Mouse (Mus musculus) retina, postnatal 1 day (tissue): ENCODE data around the gene Gba2.
"Not testable (repeated sequence)": the region's sequence is repeated elsewhere in the genome, so short reads cannot be mapped to it uniquely, and the experiment has no call there.

Experiments
- DNase-seq: peaks from one replicate; pipeline ENCODE4 v3.0.0-alpha.2; 2012

The Gba2 gene

DNA sequence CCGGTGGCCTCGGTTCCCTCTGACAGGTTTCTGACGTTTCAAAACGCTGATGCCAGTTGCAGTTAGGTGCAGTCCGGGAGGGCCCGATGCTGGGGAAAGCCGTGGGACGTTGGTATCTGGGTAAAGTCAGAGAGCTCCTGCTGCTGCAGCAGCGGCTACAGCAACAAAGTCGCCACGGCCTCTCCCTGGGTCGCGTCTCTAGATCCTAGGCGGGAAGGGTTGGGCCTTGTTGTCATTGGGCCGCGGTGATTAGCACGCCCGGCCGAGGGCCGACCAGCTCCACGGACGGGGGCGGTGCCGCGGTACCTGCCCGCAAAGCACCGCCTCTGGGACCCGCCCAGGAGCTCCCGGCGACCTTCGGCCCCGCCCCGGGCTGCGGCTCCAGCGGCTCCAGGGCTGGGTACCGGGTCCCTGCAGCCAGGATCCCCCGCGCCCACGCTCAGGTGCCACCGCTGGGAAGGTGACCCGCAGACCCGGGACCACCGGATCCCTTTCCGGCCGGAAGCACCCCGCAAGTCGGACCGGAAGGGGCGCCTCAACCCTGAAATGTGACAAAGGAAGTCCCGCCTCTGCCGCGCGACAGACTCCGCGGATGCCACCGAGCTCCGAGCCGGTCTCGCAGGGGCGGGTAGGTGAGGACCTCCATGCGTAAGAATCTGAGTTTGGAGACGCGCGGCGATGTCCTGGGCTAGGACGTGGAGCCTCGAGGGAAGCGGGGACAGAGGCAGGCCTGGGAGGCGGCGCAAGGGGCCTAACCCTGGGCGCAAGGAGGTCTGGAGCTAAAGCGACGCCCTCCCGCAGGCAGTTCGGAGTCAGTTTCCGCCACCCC, at the start of gene Gba2, which contains the start of gene Rgp1:
Gene Gba2, minus strand, starts transcription at position 498 of the 829 bp plus-strand sequence.
Gene Rgp1, plus strand, starts transcription at position 340 of the 829 bp plus-strand sequence.
- DNase-seq: peak; percentile 89

DNA sequence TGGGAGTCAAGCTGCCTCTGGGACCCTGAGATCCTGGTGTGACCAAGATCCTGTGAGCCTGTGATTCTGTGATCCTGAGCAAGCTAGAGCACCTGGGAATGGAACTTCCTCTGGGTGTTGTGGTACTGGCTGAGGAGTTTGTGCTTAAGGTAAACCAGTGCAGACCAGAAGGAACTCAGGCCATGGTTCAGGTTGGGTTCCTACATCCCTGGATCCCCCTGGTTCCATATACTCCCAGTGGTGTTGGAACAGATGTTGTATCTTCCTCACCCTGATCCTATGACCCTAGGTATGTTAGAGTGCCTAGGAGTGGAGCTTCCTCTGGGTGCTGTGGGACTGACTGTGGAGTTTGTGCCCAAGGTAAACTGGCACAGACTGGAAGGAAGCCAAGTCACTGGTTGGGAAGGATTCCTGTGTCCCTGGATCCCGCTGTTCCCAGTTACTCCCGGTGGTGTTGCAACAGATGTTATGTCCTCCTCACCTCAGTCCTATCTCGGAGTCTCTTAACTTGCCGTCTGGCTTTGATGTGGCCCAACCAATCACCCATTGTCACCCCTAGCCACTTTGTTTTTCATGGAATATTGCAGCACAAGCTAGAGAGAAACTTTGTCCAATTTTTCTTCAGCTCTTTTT, 41.6 kb upstream of the Gba2 start:
- DNase-seq: no peak

DNA sequence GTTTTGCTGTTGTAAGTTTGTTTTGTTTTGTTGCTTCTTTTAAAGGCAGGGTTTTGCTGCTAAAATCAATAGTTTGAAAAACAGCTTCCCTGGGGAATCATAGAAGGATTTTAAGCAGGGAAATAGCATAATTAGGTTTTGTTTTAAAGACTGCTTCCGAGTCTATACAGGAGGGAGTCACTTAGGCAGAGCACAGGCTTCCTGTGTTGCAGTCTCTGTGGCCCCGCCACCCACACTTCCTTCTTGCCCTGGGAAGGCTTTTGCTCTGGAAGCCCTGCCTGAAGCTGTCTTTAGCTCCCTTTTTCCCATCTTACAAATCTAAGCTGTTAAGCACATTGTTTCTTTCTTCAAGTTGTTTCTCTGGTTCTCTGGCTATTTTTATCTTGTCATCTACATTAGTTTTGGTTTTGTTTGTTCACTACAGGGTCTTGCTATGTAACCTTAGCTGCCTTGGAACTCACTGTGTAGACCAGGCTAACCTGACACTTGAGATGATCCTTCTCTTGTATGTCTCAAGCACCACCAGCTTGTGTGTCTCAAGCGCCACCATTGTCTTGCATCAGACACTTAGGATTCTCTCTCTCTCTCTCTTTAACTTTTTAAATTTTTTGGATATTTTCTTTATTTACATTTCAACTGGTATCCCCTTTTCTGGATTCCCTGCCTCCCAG, 34.5 kb upstream of the Gba2 start:
- no peak for DNase-seq

DNA sequence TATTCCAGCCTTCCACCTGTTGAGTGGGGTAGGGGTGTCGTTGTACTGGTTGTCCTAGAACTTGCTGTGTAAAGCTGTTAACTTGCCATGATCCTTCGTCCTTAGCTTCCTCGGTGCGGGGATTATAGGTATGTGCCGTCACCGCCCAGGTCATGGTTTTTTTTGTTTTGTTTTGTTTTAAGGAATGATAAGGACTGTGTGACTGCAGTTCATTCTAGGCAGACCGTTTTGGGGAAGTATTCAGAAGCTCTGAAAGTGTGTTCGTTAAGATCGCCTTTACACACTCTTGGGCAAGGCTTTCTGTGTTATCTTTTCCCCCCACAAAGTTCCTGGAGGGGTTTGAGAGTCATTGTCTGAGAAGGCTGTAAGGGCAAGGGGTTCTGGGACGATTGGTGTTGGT, 33.9 kb upstream of the Gba2 start:
- DNase-seq: no peak

DNA sequence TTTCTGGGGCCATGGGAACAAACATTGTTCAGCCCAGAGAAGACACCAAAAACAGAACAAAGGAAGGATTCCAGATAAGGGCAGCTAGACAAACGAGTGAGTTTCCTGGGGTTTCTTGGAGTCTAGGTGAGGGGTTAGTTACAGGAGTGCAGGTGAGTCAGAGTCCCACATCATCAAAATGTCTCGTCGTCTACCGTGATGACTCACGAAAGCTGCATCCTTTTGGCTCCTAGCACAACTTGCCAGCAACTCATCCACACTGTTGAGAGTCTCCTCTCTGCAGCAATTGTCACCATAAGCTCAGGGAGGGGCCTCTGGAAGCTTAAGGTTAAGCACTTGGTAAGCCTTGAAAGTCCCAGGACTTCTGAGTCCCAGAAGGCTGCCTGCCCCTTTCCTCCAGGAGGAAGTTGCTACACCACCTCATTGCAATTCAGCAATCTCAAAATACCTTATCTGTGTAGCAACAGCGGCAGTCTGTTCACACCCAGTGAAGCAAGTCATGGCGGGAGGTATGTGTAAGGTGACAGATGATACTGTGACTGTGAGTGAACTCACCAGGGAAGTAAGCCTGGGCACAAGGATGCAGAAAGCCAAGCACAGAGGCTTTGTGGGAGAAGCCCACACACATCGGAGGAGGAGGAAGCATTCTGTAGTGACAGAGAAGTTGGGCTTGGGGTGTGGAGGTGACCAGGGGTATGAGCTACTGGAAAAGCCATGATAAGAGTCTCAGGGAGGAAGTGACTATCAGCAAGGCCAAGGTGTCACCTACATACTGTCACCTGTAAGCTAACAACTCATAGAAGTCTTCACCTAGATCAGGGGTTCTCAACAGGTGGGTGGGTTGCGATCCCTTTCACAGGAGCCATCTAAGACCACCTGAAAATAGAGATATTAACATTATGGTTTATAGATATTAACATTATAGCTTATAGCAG, 26.3 kb upstream of the Gba2 start:
- DNase-seq: no peak

DNA sequence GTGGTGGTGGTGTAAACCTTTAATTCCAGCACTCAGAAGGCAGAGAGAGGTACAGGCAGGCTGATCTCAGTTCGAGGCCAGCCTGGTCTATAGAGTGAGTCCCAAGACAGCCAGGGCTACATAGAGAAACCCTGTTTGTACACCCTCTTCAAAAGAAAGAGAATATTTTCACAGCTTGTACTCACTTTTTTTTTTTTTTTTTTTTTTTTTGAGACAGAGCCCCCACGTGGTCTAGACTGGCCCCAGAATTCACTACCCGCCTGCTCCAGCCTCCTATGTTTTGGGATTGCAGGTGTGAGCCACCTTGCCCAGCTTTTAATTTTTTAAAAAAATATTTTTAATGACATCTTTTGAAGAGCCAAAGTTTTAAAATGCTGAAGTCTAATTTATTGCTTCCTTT, 25.4 kb upstream of the Gba2 start:
- no peak for DNase-seq

DNA sequence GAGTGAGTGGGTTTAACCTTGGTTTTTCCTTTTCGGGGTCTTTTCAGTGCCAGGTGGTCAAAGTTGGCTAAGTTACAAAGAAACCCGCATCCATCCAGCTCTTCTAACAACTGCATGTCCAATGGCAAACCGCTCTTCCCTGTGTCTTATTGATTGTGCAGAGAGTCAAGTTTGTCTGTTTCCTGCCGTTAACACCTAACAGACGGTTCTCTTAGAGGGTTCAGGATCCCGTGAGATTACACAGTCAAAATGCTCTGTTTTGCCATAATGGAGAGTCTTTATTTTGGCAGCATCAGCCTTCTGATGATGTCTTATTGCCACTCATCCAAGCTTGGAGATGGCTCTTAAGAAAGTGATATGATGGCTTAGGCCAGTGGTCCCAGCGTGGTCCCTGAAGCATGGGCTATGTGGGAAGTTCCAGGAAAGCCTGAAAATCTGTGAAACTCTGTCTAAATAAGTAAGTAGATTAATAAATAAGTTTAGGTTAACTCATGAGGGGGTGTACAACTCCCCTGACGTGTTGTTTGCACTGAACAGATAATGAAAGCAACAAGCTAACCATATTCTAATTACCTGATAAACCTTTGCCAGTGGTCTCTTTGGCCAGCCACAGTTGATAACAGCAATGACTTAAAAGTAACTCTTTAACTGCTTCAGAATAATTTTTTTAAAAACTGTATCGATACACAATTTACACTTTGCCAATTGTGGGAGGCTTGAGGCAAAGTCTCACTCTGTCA, 21.7 kb upstream of the Gba2 start:
- no peak for DNase-seq

DNA sequence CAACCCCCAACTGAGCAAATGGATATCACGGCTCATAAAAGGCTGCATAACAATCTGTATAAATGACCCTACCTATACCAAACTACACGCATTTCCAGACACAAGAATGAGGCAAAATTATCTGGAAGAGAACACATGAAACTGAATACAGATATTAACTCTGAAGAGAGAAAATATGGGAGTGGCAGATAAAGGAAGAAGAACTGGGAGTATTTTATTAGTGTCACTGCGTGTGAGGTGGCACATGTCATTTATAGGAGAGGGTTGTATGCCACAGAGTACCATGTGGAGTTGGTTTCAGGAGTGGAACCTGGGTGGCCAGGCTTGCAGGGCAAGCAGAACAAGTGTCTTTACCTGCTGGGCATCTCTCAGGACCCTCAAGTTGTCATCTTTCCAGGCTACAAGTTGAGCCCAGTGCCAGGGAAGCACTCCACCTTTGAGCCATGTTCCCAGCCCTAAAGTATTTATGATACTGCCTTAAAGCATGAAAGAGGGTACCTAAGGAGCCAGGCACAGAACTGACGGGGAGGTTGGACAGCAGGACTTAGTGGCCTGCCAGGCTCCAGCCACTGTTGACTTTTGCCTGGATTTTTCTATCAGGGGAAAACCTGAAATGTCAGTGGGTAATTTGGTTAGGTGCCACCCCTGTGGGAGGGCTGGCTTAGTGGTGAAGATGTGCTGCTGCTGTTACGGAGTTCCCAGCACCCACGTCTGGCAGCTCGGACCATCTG, 20.1 kb upstream of the Gba2 start:
- no peak for DNase-seq

DNA sequence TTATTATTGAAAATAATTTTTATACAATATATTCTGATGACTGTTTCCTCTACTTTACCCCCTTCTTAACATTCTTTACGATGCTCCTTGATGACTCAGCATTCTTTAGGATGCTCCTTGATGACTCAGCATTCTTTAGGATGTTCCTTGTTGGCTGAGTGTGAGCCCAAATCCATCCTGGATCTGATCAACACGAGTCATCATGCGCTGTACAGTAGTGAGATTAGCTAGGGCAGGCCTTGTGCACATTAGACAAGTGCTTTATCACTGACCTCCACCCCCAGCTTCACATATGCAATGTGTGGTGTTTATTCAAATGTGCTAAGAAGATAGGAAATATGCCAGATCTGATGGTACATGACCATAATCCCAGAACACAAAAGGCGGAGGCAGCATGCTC, 19.5 kb upstream of the Gba2 start:
- DNase-seq: no peak

DNA sequence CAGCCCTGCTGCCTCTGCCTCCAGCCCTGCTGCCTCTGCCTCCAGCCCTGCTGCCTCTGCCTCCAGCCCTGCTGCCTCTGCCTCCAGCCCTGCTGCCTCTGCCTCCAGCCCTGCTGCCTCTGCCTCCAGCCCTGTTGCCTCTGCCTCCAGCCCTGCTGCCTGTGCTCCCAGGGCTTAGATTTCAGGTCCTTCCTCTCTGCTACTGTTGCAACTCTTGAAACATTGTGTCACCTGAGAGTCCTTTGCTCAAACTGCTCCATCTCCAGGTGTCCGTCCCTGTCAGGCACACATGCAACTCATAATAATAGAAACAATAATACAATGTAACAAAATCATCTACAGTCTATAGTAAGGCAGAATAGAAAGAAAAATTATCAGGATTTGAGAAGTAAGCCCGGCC, 17.9 kb upstream of the Gba2 start:
- not testable (repeated sequence) for DNase-seq

DNA sequence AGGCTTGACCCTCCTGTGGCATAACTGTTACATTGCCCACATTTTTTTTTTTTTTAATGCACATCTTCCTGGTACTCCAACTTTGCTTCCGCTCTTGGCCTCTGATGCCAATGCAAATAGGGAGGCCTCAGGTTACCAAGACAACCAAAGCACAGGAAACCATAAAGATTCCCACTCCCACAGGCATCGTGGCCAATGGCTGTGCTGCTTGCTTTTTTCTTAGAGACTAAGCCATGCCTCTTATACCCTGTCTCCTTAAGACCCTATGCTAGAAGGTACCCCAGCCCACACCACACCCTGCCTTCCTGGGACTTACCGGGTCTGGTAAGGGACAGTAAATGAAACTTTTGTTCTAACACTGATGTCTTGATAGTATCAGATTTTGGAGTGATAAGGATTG, 14.8 kb upstream of the Gba2 start:
- DNase-seq: no peak

DNA sequence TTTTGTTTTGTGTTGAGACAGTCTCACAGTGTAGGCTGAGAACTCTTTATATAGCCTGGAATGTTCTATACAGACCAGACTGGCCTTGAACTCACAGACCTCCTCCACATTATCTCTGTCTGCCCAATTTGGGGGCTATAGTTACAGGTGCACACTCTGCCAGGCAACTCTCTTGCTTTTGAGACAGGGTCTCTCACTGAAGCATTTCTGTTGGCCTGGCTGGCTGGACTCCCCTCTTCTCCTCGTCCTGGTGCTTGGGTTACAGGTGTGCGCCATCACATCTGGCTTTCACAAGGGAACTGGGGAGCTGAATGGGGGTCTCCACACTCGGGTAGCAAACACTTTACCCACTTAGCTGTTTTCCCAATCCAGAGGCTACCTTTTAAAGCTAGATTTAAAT, 13.3 kb upstream of the Gba2 start:
- no peak for DNase-seq

DNA sequence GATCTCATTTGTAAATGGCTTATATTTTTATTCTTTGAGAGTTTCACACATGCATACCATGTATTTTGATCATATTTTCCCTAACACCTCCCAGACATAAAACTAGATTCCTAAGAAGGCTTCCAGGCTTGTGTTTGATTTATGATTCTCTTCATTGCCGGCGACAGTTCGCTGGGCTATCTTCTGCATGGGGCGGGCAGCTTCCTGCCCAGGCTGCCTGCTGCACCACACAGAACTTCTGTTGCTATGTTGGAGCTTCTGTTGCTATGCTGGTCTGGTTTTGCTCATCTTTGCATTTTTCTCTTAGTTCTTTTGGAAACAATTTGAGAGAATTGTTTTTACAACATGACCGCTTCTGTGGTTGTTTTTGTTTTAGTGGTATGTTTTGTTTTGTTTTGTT, 12.9 kb upstream of the Gba2 start:
- no peak for DNase-seq

DNA sequence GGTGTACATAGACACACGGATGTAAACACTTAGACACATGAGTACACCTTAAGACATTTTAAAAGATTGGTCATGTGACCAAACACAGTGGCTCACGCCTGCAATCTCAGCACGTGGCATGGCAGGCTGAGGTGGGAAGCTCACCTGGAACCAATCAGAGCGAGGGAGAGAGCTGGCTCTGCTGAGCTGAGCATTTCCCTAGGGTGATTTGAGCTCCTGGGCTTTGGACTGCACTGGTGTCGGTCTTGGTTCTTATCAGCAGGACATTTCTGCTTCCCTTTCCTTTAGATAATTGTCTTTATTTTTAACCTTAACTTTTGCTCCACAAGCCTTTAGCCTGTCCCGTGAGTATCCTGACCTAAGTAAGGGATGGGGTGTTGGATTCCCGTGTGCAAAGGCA, 9.0 kb upstream of the Gba2 start:
- no peak for DNase-seq

DNA sequence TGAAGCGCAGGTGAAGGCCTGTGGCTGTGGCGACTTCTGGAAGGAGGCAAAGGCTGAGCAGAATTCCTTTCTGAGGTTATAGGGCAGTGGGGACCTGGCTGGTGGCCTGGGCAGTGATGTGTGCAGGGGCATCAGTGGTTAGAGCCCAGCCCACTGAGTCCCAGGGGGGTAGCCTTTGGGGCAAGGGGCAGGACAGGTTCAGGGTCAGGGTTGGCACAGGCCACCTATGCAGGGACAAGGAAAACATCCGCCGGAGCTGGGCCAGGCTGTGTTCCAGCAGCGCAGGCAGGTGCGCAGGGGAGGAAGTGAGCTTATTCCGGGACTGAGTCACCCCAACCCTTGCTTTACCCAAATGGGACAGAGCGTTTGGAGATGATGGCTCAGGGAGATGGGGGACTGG, 7.7 kb upstream of the Gba2 start:
- no peak for DNase-seq

DNA sequence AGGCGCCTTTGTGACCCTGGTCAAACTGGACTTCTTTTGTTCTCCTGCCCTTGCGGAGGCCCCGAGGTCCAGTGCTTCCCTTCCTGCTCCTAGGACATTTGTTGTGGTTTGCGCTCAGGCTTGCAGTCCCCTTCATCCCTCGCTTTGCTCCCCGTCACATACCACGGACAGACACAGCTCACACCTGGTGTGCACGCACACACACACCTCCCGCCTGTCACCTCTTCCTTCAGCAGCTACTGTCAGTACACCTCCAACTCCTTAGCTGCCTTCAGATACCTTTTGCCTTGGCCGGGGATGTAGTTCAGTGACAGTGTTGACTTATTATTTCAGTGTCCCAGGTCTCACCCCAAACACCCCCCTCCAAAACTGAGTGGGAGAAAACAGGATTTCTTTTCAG, 7.0 kb upstream of the Gba2 start:
- DNase-seq: no peak

DNA sequence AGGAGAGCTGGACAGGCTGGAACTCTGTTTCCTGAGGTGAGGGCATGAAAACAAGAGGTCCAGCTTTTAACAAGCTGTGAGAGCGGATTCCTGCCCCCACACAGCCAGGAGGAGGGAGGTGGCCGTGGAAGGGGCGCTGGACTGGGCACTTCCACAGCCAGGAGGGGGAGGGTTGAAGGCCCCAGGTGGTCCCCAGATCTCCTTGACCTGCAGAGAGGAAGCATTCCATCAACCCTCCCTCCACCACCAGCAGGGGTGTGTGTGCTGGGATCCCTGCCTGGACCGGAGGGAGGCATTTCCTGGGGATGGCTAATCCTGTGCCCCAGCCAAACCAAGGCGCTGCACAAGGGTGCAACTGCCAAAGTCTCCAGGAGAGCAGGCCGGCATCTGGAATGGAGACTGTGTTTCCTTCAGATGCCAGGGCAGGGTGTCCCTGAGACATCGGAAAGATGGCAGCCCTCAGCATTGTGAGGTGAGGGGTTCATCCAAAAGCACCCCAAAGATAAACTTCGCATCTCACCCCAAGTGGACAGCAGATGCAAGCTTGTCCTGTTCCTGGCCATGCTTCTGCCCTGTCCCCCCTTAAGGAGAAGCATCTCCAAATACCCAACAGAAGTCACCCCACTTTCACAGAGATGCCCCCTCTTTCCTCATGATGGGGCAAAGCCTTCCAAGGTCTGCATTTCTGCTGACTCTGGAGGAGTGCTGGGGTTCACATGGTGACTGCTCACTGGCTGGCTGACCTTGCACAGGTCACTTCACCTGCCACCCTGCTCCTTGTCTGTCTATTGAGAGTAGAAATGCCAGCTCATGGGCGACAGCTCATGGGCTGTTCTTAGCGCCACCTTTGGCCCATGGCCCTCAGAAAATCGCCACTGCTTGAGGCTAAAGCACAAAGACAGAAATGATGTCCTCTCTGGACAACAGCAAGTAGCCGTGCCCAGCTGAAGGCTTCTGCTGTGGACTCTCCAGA, 6.1 kb upstream of the Gba2 start, which contains the start of gene Msmp:
Gene Msmp, minus strand, starts transcription at position 51 of the 973 bp plus-strand sequence.
- no peak for DNase-seq

DNA sequence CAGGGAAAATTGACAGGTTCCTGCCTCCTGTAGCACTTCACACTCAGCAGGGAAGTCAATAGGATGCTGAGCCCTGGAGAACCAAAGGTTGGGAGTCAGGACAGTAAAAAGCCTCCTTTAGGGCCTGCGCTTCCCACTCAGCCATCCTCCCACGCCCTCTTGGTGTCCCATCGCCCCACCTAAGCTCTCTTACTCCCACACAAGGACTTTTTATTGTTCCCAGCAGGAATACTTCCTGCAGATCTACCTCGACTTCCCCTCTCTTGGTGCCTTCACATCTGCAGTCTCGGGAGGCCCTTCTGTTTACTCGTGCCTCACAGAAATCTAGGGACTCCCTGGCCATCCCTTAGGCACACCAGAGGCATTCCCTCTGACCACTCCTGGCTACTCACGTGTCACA, 4.7 kb upstream of the Gba2 start:
- no peak for DNase-seq

DNA sequence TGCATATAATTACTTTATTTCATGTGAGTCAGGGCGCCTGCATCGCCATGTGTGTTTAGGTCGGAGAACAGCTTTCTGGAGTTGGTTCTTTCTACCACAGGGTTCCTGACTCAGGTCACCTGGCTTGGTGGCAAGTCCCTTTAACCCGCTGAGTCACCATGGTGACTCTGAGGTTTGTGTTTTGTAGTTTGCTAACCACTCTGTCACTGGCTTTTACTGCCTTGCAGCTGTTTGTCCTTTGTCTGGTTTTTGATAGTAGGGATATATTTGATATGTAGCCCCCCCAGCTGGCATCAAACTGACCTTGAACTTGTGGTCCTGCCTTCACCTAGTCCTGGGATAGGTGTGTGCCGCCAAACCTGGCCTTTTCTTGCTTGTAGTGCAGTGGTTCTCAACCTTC, 3.6 kb upstream of the Gba2 start:
- DNase-seq: no peak

DNA sequence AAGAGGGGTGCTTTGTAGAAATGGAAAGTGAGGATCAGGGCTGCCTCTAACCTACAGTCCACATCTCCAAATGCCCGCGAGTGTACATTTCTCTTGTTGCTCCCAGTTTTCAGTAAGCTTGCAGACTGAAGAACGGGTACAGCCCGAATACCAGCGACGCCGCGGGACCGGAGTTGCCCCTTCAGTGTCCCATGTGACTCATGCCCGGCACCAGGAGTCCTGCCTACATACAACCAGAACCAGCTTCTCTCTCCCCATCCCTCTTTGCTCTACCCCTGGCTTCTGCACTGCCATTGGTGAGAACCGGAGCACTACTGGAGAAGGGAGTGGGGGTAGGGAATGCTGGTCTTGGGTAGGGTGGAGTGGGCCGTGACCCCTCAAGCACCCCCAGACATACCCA, 2.7 kb upstream of the Gba2 start:
- no peak for DNase-seq
